Comparison of ENCODE assay signal across 9 mouse cellular contexts in the genomic region with DNA sequence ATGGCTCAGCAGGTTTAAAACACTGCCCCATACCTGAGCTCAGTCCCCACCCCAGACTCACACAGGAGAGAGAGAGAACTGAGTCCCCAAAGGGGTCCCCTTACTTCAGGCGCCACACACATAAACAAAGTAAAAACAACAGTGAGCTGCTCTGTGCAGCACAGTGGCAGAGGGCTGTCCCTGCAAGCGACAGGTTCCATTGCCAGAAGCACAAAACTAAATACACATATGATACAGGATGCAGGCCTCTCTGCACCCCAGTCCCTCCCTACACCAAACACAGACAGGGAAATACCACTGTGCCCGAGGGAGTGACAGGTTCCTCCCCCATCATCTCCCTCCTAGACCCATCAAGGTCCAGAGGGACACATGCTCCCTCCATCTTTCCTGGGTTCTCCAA. TPM values are rescaled to one million over a fixed set of nuclear protein-coding genes. Genes with fewer than 3 reads are reported as not detected.
DNase-seq lines count a peak whose midpoint lies in the region; ATAC-seq and TF ChIP-seq lines count a peak whose summit lies in the region.
"Had no signal": no experiment of that assay in that cellular context is flagged by ENCODE, and none has a peak within 500 bp of the region (broad histone marks: within the 10 kb centered on the region; RNA-seq: fewer than 3 reads in every experiment).

No protein-coding gene starts in this region.

- H3K36me3 ChIP-seq in heart, embryonic 10.5 days = peaks cover 36% of the 10 kb centered on the region
- no peaks in the 10 kb centered on the region for H3K36me3 ChIP-seq in hindbrain, postnatal 0 days (ENCODE audit: insufficient read depth, low read length)

- 15% methylated on average over 3 of the region's 3 CpGs for WGBS in heart, embryonic 10.5 days
- 44% methylated on average over 3 of the region's 3 CpGs for WGBS in hindbrain, postnatal 0 days

- no peak overlapping the region for H3K9ac ChIP-seq in hindbrain, postnatal 0 days (replicated peaks; ENCODE audit: low read length)

- no peak for DNase-seq in heart, embryonic 10.5 days (ENCODE audit: low spot score)
- no peak for DNase-seq in heart, postnatal 14 days
- DNase-seq in R1 (ENCODE audit: low read depth, low spot score) = peak; percentile 62
- no peak for DNase-seq in hindbrain, postnatal 0 days (ENCODE audit: low spot score)
- peak; percentile 24 for DNase-seq in lung, postnatal 25 days (ENCODE audit: low spot score)
- no peak for DNase-seq in Muller cell, postnatal 12 days (ENCODE audit: inconsistent ontology term)
- no peak for DNase-seq in adrenal gland, postnatal 25 days

- H3K27ac ChIP-seq in heart, embryonic 10.5 days = peak overlapping the region; percentile 90
- H3K27ac ChIP-seq in hindbrain, postnatal 0 days = peak overlapping the region; percentile 55

- H3K4me1 ChIP-seq in heart, embryonic 10.5 days = peaks cover 69% of the 10 kb centered on the region
- H3K4me1 ChIP-seq in hindbrain, postnatal 0 days (ENCODE audit: insufficient read depth, low read length) = no peaks in the 10 kb centered on the region

- no peak for TF ChIP-seq CTCF in hindbrain, postnatal 0 days (IDR thresholded peaks at IDR 0.05; ENCODE audit: low read depth)

- H3K9me3 ChIP-seq in heart, embryonic 10.5 days = no peaks in the 10 kb centered on the region
- H3K9me3 ChIP-seq in hindbrain, postnatal 0 days (ENCODE audit: low read length) = no peaks in the 10 kb centered on the region

- no peaks in the 10 kb centered on the region for H3K27me3 ChIP-seq in heart, embryonic 10.5 days (ENCODE audit: insufficient read depth, poor library complexity, severe bottlenecking)
- no peaks in the 10 kb centered on the region for H3K27me3 ChIP-seq in hindbrain, postnatal 0 days (ENCODE audit: insufficient read depth, low read length)

- H3K4me3 ChIP-seq in heart, embryonic 10.5 days = peak overlapping the region; percentile 53
- H3K4me3 ChIP-seq in hindbrain, postnatal 0 days (ENCODE audit: low read length) = no peak overlapping the region

- intact Hi-C loops in heart, postnatal 14 days (cut with DNase I) = no loop called here

- peak overlapping the region; percentile 8; the same call in 1 of the 2 replicates for H3K4me2 ChIP-seq in hindbrain, postnatal 0 days (ENCODE audit: low read depth, low read length)

- ATAC-seq in hindbrain, postnatal 0 days = no peak
- no peak for ATAC-seq in granulocyte monocyte progenitor cell, adult 5-6 weeks (replicated peaks; ENCODE audit: poor library complexity, severe bottlenecking)

RNA-seq across cellular contexts. Expression of a gene that starts 5.0 kb away (rescaled TPM):
- polyA plus RNA-seq in heart, embryonic 10.5 days (2016; fragmentation: Nextera tagmentation; extraction: Ambion mirVana) = 47.9 and 56.9 TPM in 2 replicates
- total RNA-seq in heart, postnatal 14 days (2021) = 10 to 100 TPM; 46.1 to 57.3 TPM
- 15.6 and 20.6 TPM in 2 replicates for total RNA-seq in hindbrain, postnatal 0 days (2014; rRNA removed)
- 11.5 and 11.7 TPM in 2 replicates for polyA plus RNA-seq in hindbrain, postnatal 0 days (2015; fragmentation: Nextera tagmentation; extraction: Ambion mirVana)
- total RNA-seq in granulocyte monocyte progenitor cell, adult 5-6 weeks (2014; fragmentation: Nextera tagmentation) = 4.2 TPM in 2 replicates
- 0.52 and 5.6 TPM in 2 replicates for total RNA-seq in granulocyte monocyte progenitor cell, adult 5-6 weeks (2017)
- total RNA-seq in adrenal gland, postnatal 25 days (2021) = 45.6 and 46.0 TPM in 2 replicates

RNA-seq across cellular contexts. Expression of a gene that starts 12.1 kb away (rescaled TPM):
- 2.5 and 5.7 TPM in 2 replicates for polyA plus RNA-seq in heart, embryonic 10.5 days (2016; fragmentation: Nextera tagmentation; extraction: Ambion mirVana)
- not detected for total RNA-seq in heart, postnatal 14 days (2021)
- total RNA-seq in hindbrain, postnatal 0 days (2014; rRNA removed) = not detected in 2 replicates
- polyA plus RNA-seq in hindbrain, postnatal 0 days (2015; fragmentation: Nextera tagmentation; extraction: Ambion mirVana) = 0.34 and 0.57 TPM in 2 replicates
- total RNA-seq in granulocyte monocyte progenitor cell, adult 5-6 weeks (2014; fragmentation: Nextera tagmentation) = 1.5 and 3.0 TPM in 2 replicates
- 1.4 TPM in 1 of 2 replicates, not detected in the other for total RNA-seq in granulocyte monocyte progenitor cell, adult 5-6 weeks (2017)
- total RNA-seq in adrenal gland, postnatal 25 days (2021) = 4.5 and 17.1 TPM in 2 replicates
- total RNA-seq: left cerebral cortex, postnatal 25 days had no signal

RNA-seq across cellular contexts. Expression of a gene that starts 48.9 kb away (rescaled TPM):
- polyA plus RNA-seq in heart, embryonic 10.5 days (2016; fragmentation: Nextera tagmentation; extraction: Ambion mirVana) = 16.4 and 16.9 TPM in 2 replicates
- 10 to 100 TPM; 52.6 to 53.3 TPM for total RNA-seq in heart, postnatal 14 days (2021)
- 15.6 and 19.1 TPM in 2 replicates for total RNA-seq in hindbrain, postnatal 0 days (2014; rRNA removed)
- polyA plus RNA-seq in hindbrain, postnatal 0 days (2015; fragmentation: Nextera tagmentation; extraction: Ambion mirVana) = 3.1 and 3.4 TPM in 2 replicates
- 1.5 and 2.1 TPM in 2 replicates for total RNA-seq in granulocyte monocyte progenitor cell, adult 5-6 weeks (2014; fragmentation: Nextera tagmentation)
- 0.78 and 1.6 TPM in 2 replicates for total RNA-seq in granulocyte monocyte progenitor cell, adult 5-6 weeks (2017)
- total RNA-seq in adrenal gland, postnatal 25 days (2021) = 37.3 and 46.2 TPM in 2 replicates

Comparison
In these comparisons a context has a peak if more than half of its experiments do, and no peak if none do; other contexts are left out.
1. DNase-seq: peak in R1 (single experiment) and lung, postnatal 25 days (single experiment); none in heart, embryonic 10.5 days (single experiment), heart, postnatal 14 days (0 of 2), hindbrain, postnatal 0 days (single experiment), Muller cell, postnatal 12 days (single experiment) and adrenal gland, postnatal 25 days (single experiment).